Mouse (Mus musculus) neural tube, embryonic 15.5 days (tissue): ENCODE results near the gene Ist1. TPM values are rescaled to one million over a fixed set of nuclear protein-coding genes. Genes with fewer than 3 reads are reported as not detected.

Experiments
- ATAC-seq: fragments of 200-750 bp; cut with Nextera tagmentation; 2 replicates; pipeline ENCODE4 v1.8.0; 2017; ENCODE audit warnings: mild to moderate bottlenecking, moderate TSS enrichment, moderate library complexity; ENCODE audit not compliant: low FRiP score
- H3K27ac ChIP-seq: fragments of 300-500 bp; sonication (generic); replicated peaks from 2 replicates; pipeline ENCODE4 v1.5.1; 2015; ENCODE audit warnings: mild to moderate bottlenecking, inconsistent platforms
- H3K27me3 ChIP-seq: fragments of 300-500 bp; sonication (generic); replicated peaks from 2 replicates; pipeline ENCODE4 v1.6.1; 2015; ENCODE audit warnings: inconsistent platforms
- H3K36me3 ChIP-seq: fragments of 300-500 bp; sonication (generic); 2 replicates; pipeline ENCODE4 v1.6.1; 2015; ENCODE audit warnings: inconsistent platforms
- H3K4me1 ChIP-seq: fragments of 300-500 bp; sonication (generic); 2 replicates; pipeline ENCODE4 v1.6.1; 2015; ENCODE audit warnings: inconsistent platforms
- H3K4me2 ChIP-seq: fragments of 300-500 bp; sonication (generic); 2 replicates; pipeline ENCODE4 v1.6.1; 2015; ENCODE audit warnings: inconsistent platforms, mild to moderate bottlenecking, moderate library complexity
- H3K4me3 ChIP-seq: fragments of 300-500 bp; sonication (generic); replicated peaks from 2 replicates; pipeline ENCODE4 v1.5.1; 2015; ENCODE audit warnings: mild to moderate bottlenecking, inconsistent platforms
- H3K9ac ChIP-seq: fragments of 300-500 bp; sonication (generic); replicated peaks from 2 replicates; pipeline ENCODE4 v1.6.1; 2015; ENCODE audit warnings: mild to moderate bottlenecking, inconsistent platforms
- H3K9me3 ChIP-seq: fragments of 300-500 bp; sonication (generic); replicated peaks from 2 replicates; pipeline ENCODE4 v1.6.1; 2016; ENCODE audit warnings: inconsistent platforms
- WGBS: fragments of 180-500 bp; shearing (Covaris S2); methylation state at CpG from one replicate; pipeline ENCODE4 v1.1.7; 2015; ENCODE audit warnings: mixed read lengths; 5-methylcytosine and 5-hydroxymethylcytosine counted together
- polyA plus RNA-seq: library from polyadenylated mRNA; unstranded; fragments of >200 nt; fragmentation: Nextera tagmentation; extraction: Ambion mirVana; gene quantifications from 2 replicates; pipeline ENCODE4 v1.2.1, GENCODE M21; 2015

The Ist1 gene
- polyA plus RNA-seq, result 145 and 146 TPM in 2 replicates

GRCm38 (mm10) chr8:109693146-109693900 lies at the start of gene Ist1:
Ist1 (minus strand) TSS chr8:109693260.
- no peaks in the 10 kb centered on the region for H3K36me3 ChIP-seq
- peak within 1 kb of the TSS; percentile 82 for H3K4me2 ChIP-seq
- H3K4me3 ChIP-seq, result peak within 1 kb of the TSS; percentile 78
- ATAC-seq, result peak; percentile 99
- WGBS, result under 1% methylated on average over 56 of the region's 57 CpGs
- H3K27me3 ChIP-seq, result 0 out of 2 replicates have a peak, but pooled peaks cover 5% of the 10 kb centered on the region
- H3K4me1 ChIP-seq, result peaks cover 34% of the 10 kb centered on the region
- H3K9me3 ChIP-seq, result no peaks in the 10 kb centered on the region
- H3K27ac ChIP-seq, result peak within 1 kb of the TSS; percentile 89
- peak within 1 kb of the TSS; percentile 96 for H3K9ac ChIP-seq

- no peaks in the 10 kb centered on the region for H3K9me3 ChIP-seq
- H3K4me2 ChIP-seq, result peak overlapping the region; percentile 94
- no peaks in the 10 kb centered on the region for H3K27me3 ChIP-seq
- 82% methylated on average over 1 of the region's 1 CpGs for WGBS
- peaks cover 17% of the 10 kb centered on the region for H3K4me1 ChIP-seq
- H3K36me3 ChIP-seq, result peaks cover 14% of the 10 kb centered on the region
- peak overlapping the region; percentile 100; the same call in 1 of the 2 replicates for H3K9ac ChIP-seq
- H3K4me3 ChIP-seq, result peak overlapping the region; percentile 81
- H3K27ac ChIP-seq, result peak overlapping the region; percentile 62; the same call in 1 of the 2 replicates
- ATAC-seq, result no peak
Observed at GRCm38 (mm10) chr8:109738049-109738380, 45.0 kb upstream of the Ist1 start.

- under 1% methylated on average over 59 of the region's 59 CpGs for WGBS
- H3K9ac ChIP-seq, result peak within 1 kb of the TSS; percentile 100
- peak; percentile 90 for ATAC-seq
- H3K4me1 ChIP-seq, result peaks cover 17% of the 10 kb centered on the region
- peak within 1 kb of the TSS; percentile 62 for H3K27ac ChIP-seq
- peaks cover 19% of the 10 kb centered on the region for H3K36me3 ChIP-seq
- H3K4me2 ChIP-seq, result peak within 1 kb of the TSS; percentile 94
- no peaks in the 10 kb centered on the region for H3K9me3 ChIP-seq
- H3K27me3 ChIP-seq, result no peaks in the 10 kb centered on the region
- H3K4me3 ChIP-seq, result peak within 1 kb of the TSS; percentile 81
Observed at GRCm38 (mm10) chr8:109737237-109738048, 44.4 kb upstream of the Ist1 start, which contains the start of gene Atxn1l. Atxn1l (minus strand) TSS chr8:109737739.

- Histone ChIP-seq H3K4me3 (peak overlapping the region; percentile 81), H3K9me3 (no peaks in the 10 kb centered on the region), H3K9ac (peak overlapping the region; percentile 100), H3K27me3 (no peaks in the 10 kb centered on the region), H3K27ac (no peak overlapping the region), H3K4me2 (peak overlapping the region; percentile 94), H3K4me1 (peaks cover 17% of the 10 kb centered on the region), H3K36me3 (peaks cover 26% of the 10 kb centered on the region)
- WGBS, result 10% methylated on average over 8 of the region's 8 CpGs
- ATAC-seq, result no peak
Observed at GRCm38 (mm10) chr8:109736819-109737218, 43.8 kb upstream of the Ist1 start.

- WGBS, result 94% methylated on average over 3 of the region's 3 CpGs
- no peak for ATAC-seq
Observed at GRCm38 (mm10) chr8:109734018-109734417, 41.0 kb upstream of the Ist1 start.

GRCm38 (mm10) chr8:109731012-109731411 lies 38.0 kb upstream of the Ist1 start:
- 81% methylated on average over 3 of the region's 3 CpGs for WGBS
- H3K36me3 ChIP-seq, result peaks cover 63% of the 10 kb centered on the region
- no peak overlapping the region for H3K4me2 ChIP-seq

More at GRCm38 (mm10) chr8:109734018-109734417, 41.0 kb upstream of the Ist1 start:
- Histone ChIP-seq H3K9me3 (no peaks in the 10 kb centered on the region), H3K4me1 (peaks cover 17% of the 10 kb centered on the region), H3K27ac (no peak overlapping the region), H3K9ac (no peak overlapping the region), H3K27me3 (no peaks in the 10 kb centered on the region), H3K36me3 (peaks cover 45% of the 10 kb centered on the region), H3K4me2 (no peak overlapping the region), H3K4me3 (no peak overlapping the region)

GRCm38 (mm10) chr8:109725106-109725505 lies 32.0 kb upstream of the Ist1 start:
- Histone ChIP-seq H3K9me3 (no peaks in the 10 kb centered on the region), H3K36me3 (peaks cover 80% of the 10 kb centered on the region), H3K27ac (no peak overlapping the region), H3K4me1 (no peaks in the 10 kb centered on the region), H3K27me3 (no peaks in the 10 kb centered on the region), H3K9ac (no peak overlapping the region), H3K4me3 (no peak overlapping the region), H3K4me2 (no peak overlapping the region)
- no peak for ATAC-seq
- WGBS, result 85% methylated on average over 3 of the region's 3 CpGs

More at GRCm38 (mm10) chr8:109731012-109731411, 38.0 kb upstream of the Ist1 start:
- ATAC-seq, result no peak
- Histone ChIP-seq H3K27ac (no peak overlapping the region), H3K9ac (no peak overlapping the region), H3K4me3 (no peak overlapping the region), H3K27me3 (no peaks in the 10 kb centered on the region), H3K4me1 (peaks cover 5% of the 10 kb centered on the region), H3K9me3 (no peaks in the 10 kb centered on the region)

- H3K4me3 ChIP-seq, result no peak overlapping the region
- no peak overlapping the region for H3K9ac ChIP-seq
- 96% methylated on average over 5 of the region's 5 CpGs for WGBS
- no peaks in the 10 kb centered on the region for H3K4me1 ChIP-seq
- no peak for ATAC-seq
- H3K9me3 ChIP-seq, result no peaks in the 10 kb centered on the region
- no peak overlapping the region for H3K27ac ChIP-seq
- H3K4me2 ChIP-seq, result no peak overlapping the region
- peaks cover 91% of the 10 kb centered on the region for H3K36me3 ChIP-seq
- no peaks in the 10 kb centered on the region for H3K27me3 ChIP-seq
Observed at GRCm38 (mm10) chr8:109714961-109715360, 21.9 kb upstream of the Ist1 start.

- Histone ChIP-seq H3K36me3 (peaks cover 91% of the 10 kb centered on the region), H3K27me3 (no peaks in the 10 kb centered on the region)
- WGBS, result 85% methylated on average over 1 of the region's 1 CpGs
Observed at GRCm38 (mm10) chr8:109712521-109712920, 19.5 kb upstream of the Ist1 start.

GRCm38 (mm10) chr8:109707921-109708320 lies 14.9 kb upstream of the Ist1 start:
- peak overlapping the region; percentile 88 for H3K4me2 ChIP-seq
- H3K27me3 ChIP-seq, result peaks cover under 1% of the 10 kb centered on the region; the same call in 1 of the 2 replicates
- peaks cover 50% of the 10 kb centered on the region for H3K36me3 ChIP-seq
- H3K27ac ChIP-seq, result no peak overlapping the region
- 98% methylated on average over 4 of the region's 4 CpGs for WGBS
- peaks cover 35% of the 10 kb centered on the region for H3K4me1 ChIP-seq
- peak overlapping the region; percentile 17; the same call in 1 of the 2 replicates for H3K9ac ChIP-seq
- H3K4me3 ChIP-seq, result 0 out of 2 replicates have a peak overlapping the region, but pooled peaks have one; percentile 3
- no peak for ATAC-seq
- H3K9me3 ChIP-seq, result no peaks in the 10 kb centered on the region

More at GRCm38 (mm10) chr8:109712521-109712920, 19.5 kb upstream of the Ist1 start:
- Histone ChIP-seq H3K4me3 (no peak overlapping the region), H3K4me1 (peaks cover 14% of the 10 kb centered on the region), H3K4me2 (no peak overlapping the region), H3K9me3 (no peaks in the 10 kb centered on the region), H3K9ac (no peak overlapping the region), H3K27ac (no peak overlapping the region)
- ATAC-seq, result no peak

GRCm38 (mm10) chr8:109706874-109707237 lies 13.8 kb upstream of the Ist1 start:
- peaks cover 4% of the 10 kb centered on the region; the same call in 1 of the 2 replicates for H3K27me3 ChIP-seq
- H3K36me3 ChIP-seq, result peaks cover 39% of the 10 kb centered on the region
- peak overlapping the region; percentile 98; the same call in 1 of the 2 replicates for H3K27ac ChIP-seq
- WGBS, result 12% methylated on average over 2 of the region's 2 CpGs
- peaks cover 35% of the 10 kb centered on the region for H3K4me1 ChIP-seq
- H3K4me2 ChIP-seq, result peak overlapping the region; percentile 88
- H3K9ac ChIP-seq, result peak overlapping the region; percentile 99
- no peaks in the 10 kb centered on the region for H3K9me3 ChIP-seq
- ATAC-seq, result peak; percentile 53; the same call in 1 of the 2 replicates
- peak overlapping the region; percentile 78 for H3K4me3 ChIP-seq
